Mouse (Mus musculus): ENCODE measurements around the gene Vwa8.

Vwa8 gene

GRCm38 (mm10) chr14:78848941-78849911 is at the start of gene Vwa8:
Vwa8 (plus strand) TSS chr14:78849052.
- DNase-seq (ENCODE audit: low read depth, low spot score) = peak; percentile 40

- no peak for DNase-seq (ENCODE audit: low read depth, low spot score)
These were observed 46.5 kb upstream of the Vwa8 start for GRCm38 (mm10) chr14:78802378-78802777.

GRCm38 (mm10) chr14:78803924-78804323 is 44.9 kb upstream of the Vwa8 start:
- DNase-seq (ENCODE audit: low read depth, low spot score) = no peak

GRCm38 (mm10) chr14:78812896-78813295 is 36.0 kb upstream of the Vwa8 start:
- DNase-seq (ENCODE audit: low read depth, low spot score) = no peak

- DNase-seq (ENCODE audit: low read depth, low spot score) = no peak
These were observed 32.4 kb upstream of the Vwa8 start for GRCm38 (mm10) chr14:78816411-78816810.

- no peak for DNase-seq (ENCODE audit: low read depth, low spot score)
These were observed 31.2 kb upstream of the Vwa8 start for GRCm38 (mm10) chr14:78817651-78818050.

- DNase-seq (ENCODE audit: low read depth, low spot score) = no peak
These were observed 30.4 kb upstream of the Vwa8 start for GRCm38 (mm10) chr14:78818406-78818805.

- no peak for DNase-seq (ENCODE audit: low read depth, low spot score)
These were observed 24.8 kb upstream of the Vwa8 start for GRCm38 (mm10) chr14:78824013-78824412.

GRCm38 (mm10) chr14:78824507-78824906 is 24.3 kb upstream of the Vwa8 start:
- DNase-seq (ENCODE audit: low read depth, low spot score) = no peak

GRCm38 (mm10) chr14:78831158-78831557 is 17.7 kb upstream of the Vwa8 start:
- no peak for DNase-seq (ENCODE audit: low read depth, low spot score)

- DNase-seq (ENCODE audit: low read depth, low spot score) = no peak
These were observed 904 bp upstream of the Vwa8 start for GRCm38 (mm10) chr14:78847948-78848347.

- DNase-seq (ENCODE audit: low read depth, low spot score) = no peak
These were observed 375 bp upstream of the Vwa8 start for GRCm38 (mm10) chr14:78848477-78848876.

- no peak for DNase-seq (ENCODE audit: low read depth, low spot score)
These were observed 1.2 kb downstream of the Vwa8 start for GRCm38 (mm10) chr14:78849961-78850578.

GRCm38 (mm10) chr14:78850666-78851065 is 1.8 kb downstream of the Vwa8 start:
- DNase-seq (ENCODE audit: low read depth, low spot score) = no peak

- DNase-seq (ENCODE audit: low read depth, low spot score) = no peak
These were observed 2.5 kb downstream of the Vwa8 start for GRCm38 (mm10) chr14:78851366-78851765.

- no peak for DNase-seq (ENCODE audit: low read depth, low spot score)
These were observed 3.8 kb downstream of the Vwa8 start for GRCm38 (mm10) chr14:78852401-78853246.

- no peak for DNase-seq (ENCODE audit: low read depth, low spot score)
These were observed 12.3 kb downstream of the Vwa8 start for GRCm38 (mm10) chr14:78861156-78861555.

- no peak for DNase-seq (ENCODE audit: low read depth, low spot score)
These were observed 21.2 kb downstream of the Vwa8 start for GRCm38 (mm10) chr14:78870036-78870435.

- peak; percentile 22 for DNase-seq (ENCODE audit: low read depth, low spot score)
These were observed 28.3 kb downstream of the Vwa8 start for GRCm38 (mm10) chr14:78877176-78877575.

GRCm38 (mm10) chr14:78878402-78879045 is 29.7 kb downstream of the Vwa8 start:
- no peak for DNase-seq (ENCODE audit: low read depth, low spot score)

- no peak for DNase-seq (ENCODE audit: low read depth, low spot score)
These were observed 32.0 kb downstream of the Vwa8 start for GRCm38 (mm10) chr14:78880879-78881278.
